Mouse (Mus musculus): ENCODE measurements around the gene Mrgprb8. TPM values are rescaled to one million over a fixed set of nuclear protein-coding genes. Genes with fewer than 3 reads are reported as not detected.

The Mrgprb8 gene
- not detected for polyA plus RNA-seq (2017; shearing (Covaris generic))

DNA sequence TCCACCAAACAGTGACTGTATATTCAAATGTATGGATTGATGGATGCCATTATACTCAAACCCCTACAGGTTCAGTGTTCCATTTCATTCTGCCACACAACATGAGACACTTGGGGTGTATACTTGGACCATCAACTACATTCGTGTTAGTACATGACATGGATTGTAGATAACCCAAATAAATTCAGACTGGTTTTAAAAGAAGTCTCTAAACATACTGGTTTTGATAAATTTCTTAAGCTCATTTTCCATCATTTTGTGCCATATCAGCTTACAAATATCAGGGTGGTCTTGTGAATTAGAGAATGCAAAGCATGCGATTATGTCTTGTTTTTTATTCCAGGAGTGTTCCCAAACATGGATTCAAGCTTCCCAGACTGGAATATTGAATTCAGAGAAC, at the start of gene Mrgprb8:
Gene Mrgprb8 (plus strand): TSS at position 301 of the 400 bp plus-strand sequence.

Other genes starting within 250 kb of the Mrgprb8 start
- gene Mrgprb5, start 219.5 kb upstream of the Mrgprb8 start, polyA plus RNA-seq (2017; shearing (Covaris generic)) = not detected
- gene Mrgprb4, start 189.2 kb upstream of the Mrgprb8 start, polyA plus RNA-seq (2017; shearing (Covaris generic)) = not detected
- not detected for gene Mrgprb1, start 67.8 kb downstream of the Mrgprb8 start, polyA plus RNA-seq (2017; shearing (Covaris generic))
- gene Mrgprx2, start 110.8 kb downstream of the Mrgprb8 start, polyA plus RNA-seq (2017; shearing (Covaris generic)) = 0.15 TPM
- not detected for gene Mrgprb2, start 169.6 kb downstream of the Mrgprb8 start, polyA plus RNA-seq (2017; shearing (Covaris generic))

All from naive thymus-derived CD4-positive, alpha-beta T cell, adult 5 months (primary cell).